Mouse (Mus musculus): ENCODE results near the gene Smndc1.

Gene Smndc1

DNA sequence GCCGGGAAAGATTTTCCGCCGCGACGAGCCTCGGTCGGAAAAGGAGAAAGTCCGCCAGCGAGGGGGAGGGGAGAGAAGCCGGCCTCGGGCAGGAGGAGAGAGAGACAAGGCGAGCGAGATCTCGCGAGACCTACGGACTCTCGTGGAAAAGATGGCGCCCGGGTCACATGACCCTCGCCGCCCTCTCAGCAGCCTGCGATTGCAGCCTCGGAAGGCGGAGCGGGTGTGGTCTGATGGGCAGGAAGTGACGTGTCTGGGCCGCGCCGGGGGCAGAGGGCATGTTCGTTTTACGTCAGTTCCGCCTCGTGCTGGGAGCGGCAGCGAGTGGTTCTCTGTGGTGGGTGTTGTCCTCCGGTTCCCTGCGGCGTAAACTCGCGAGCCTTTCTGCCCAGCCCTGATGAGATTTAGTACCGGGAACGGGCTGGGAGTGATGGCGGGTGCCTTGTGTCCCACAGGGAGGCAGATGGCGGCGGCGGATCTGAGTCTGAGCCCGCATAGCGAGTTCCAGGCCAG, at the start of gene Smndc1:
Gene Smndc1 (minus strand): TSS at position 84 of the 513 bp plus-strand sequence.
- peak; percentile 99 for DNase-seq

- no peak for DNase-seq
These were observed 49.0 kb upstream of the Smndc1 start for GRCm38 (mm10) chr19:53439340-53439739.

GRCm38 (mm10) chr19:53437991-53438390, 47.6 kb upstream of the Smndc1 start:
- no peak for DNase-seq

GRCm38 (mm10) chr19:53437311-53437958, 47.1 kb upstream of the Smndc1 start:
- DNase-seq = peak; percentile 59 to 66

DNA sequence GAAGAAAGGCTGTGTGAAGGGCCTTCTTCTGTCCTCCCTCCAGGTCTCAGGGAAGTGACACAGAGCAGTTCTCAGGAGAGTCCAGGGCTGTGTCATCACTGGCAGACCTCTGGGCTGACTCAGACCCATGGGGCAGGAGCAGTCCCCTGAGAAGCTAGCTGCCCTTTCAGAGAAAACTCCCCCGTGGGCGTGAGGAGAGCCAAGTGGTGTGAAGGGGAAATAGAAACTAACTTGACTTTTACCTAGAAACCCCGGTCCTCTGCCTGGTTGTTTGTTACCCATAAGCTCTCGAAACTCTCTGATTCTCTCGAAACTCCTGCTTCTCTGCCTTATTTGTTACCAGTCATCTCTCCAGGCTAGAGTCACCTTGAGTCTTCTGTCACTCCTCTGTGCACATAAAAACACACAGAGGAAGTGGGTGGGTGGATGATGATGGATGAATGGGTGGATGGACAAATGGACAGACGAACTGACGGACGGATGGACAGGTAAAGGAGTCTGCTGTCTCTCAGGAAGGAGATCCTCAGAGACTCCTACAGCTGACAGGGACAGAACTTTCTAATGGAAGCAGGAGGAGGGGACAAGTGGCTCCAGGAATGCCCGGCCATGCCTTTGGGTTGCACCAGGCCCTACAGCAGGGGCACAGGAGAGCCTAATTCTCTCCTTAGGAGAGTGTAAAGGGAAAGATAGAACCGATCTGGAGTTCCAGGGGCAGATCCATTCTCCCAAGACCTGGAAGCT, 43.7 kb upstream of the Smndc1 start:
- DNase-seq = no peak

GRCm38 (mm10) chr19:53431003-53431402, 40.6 kb upstream of the Smndc1 start:
- no peak for DNase-seq

- no peak for DNase-seq
These were observed 40.0 kb upstream of the Smndc1 start for GRCm38 (mm10) chr19:53430356-53430755.

- DNase-seq = no peak
These were observed 37.4 kb upstream of the Smndc1 start for GRCm38 (mm10) chr19:53427817-53428216.

- DNase-seq = no peak
These were observed 37.0 kb upstream of the Smndc1 start for GRCm38 (mm10) chr19:53427346-53427745.

GRCm38 (mm10) chr19:53425824-53426223, 35.4 kb upstream of the Smndc1 start:
- DNase-seq = no peak

- peak in 1 of 2 experiments; percentile 46 for DNase-seq
These were observed 34.3 kb upstream of the Smndc1 start for GRCm38 (mm10) chr19:53424629-53425028.

- DNase-seq = no peak
These were observed 33.6 kb upstream of the Smndc1 start for GRCm38 (mm10) chr19:53423816-53424465.

DNA sequence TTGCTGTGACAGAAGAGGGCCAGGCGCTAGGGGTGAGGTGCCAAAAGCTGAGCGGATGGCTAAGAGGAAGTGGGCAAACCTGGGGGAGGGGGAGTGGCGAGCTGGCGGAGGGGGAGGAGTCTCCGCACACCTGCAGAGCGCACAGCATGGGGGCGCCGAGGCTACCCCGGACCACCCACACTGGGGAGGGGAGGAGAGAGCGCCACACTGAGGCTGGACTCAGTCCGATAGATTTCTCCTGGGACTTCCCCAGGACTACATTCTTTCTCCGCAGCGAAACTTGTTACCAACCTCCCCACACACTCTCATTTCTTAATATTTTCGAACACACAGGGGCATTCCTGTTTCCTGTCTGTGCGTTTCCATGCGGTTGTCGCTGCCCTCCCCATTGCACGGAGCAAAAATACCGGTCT, 33.0 kb upstream of the Smndc1 start:
- DNase-seq = no peak

- no peak for DNase-seq
These were observed 32.3 kb upstream of the Smndc1 start for GRCm38 (mm10) chr19:53422358-53423308.

DNA sequence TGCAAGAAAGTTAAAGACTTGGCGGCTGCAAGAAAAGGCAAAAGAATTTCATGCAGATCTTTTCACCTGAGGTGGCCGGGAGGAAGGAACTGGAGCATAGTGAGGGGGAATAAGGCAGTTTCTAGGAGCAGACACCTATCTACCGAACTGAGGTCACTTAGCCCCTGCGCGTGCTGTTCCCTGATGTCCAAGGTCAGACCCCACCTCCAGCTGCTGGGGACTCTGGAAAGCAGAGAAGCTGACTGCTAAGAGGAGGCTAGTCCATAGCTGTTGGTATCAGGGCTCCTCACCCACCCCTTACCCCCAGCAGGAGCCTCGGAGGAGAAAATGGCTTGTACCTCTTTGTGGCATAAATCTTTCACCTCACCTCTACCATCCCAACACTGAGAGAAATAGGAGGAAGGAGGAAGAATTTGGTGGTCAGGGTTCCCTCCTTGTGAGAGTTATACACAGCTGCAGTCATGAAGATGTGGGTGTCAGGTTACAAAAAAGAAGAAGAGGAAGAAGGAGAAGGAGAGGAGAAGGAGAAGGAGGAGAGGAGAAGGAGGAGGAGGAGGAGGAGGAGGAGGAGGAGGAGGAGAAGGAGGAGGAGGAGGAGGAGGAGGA, 31.3 kb upstream of the Smndc1 start:
- no peak for DNase-seq

GRCm38 (mm10) chr19:53420924-53421582, 30.7 kb upstream of the Smndc1 start:
- peak; percentile 86 to 88 for DNase-seq

DNA sequence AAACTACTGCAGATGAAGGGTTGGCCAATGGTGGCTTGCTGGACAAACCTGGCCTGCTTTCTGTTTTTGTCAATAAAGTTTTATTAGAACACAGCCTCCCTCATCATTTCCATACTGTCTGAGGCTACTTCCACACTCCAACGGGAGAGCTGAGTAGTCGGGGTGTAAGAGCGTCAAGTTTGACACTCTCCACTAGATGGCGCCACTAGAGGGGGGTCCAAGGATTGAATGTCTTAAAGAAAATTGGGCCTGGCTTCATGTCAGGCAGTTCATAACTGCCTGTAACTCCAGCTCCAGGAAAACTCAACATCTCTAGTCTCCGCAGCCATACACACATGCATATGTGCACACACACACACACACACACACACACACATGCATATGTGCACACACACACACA, 29.5 kb upstream of the Smndc1 start:
- peak; percentile 36 to 53 for DNase-seq

GRCm38 (mm10) chr19:53415198-53415597, 24.8 kb upstream of the Smndc1 start:
- DNase-seq = no peak

GRCm38 (mm10) chr19:53414650-53415049, 24.3 kb upstream of the Smndc1 start:
- no peak for DNase-seq

DNA sequence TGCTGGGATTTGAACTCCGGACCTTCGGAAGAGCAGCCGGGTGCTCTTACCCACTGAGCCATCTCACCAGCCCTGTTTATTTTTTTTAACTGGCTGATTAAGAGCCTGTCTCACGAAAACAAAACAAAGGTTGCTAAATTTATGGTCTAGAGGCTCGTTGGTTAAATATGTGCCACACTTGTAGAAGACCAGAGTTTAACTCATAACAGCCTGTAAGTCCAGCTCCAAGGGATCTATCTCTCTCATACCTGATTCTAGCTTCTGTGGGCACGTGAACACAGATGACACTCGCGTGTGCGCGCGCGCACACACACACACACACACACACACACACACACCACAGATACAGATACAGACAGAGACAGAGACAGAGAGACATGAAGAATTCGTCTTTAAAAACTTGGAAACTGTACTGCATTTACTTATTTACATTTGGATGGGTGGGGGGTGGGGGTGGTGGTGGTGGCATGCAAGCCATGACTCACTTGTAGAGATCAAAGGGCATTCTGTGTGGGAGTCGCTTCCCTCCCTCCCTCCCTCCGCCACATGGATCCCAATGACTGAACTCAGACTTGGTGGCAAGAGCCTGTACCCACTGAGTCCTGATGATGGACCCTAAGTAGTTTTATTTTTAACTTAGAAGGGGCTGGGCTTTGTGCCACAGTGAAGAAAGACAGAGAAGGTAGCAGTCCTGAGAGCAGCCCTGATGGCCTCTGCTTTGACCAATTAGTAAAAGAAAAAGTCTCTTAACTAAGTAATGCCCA, 23.4 kb upstream of the Smndc1 start:
- DNase-seq = peak in 1 of 2 experiments; percentile 34
